Mouse (Mus musculus): ENCODE measurements around the gene Mgat4d.

DNA sequence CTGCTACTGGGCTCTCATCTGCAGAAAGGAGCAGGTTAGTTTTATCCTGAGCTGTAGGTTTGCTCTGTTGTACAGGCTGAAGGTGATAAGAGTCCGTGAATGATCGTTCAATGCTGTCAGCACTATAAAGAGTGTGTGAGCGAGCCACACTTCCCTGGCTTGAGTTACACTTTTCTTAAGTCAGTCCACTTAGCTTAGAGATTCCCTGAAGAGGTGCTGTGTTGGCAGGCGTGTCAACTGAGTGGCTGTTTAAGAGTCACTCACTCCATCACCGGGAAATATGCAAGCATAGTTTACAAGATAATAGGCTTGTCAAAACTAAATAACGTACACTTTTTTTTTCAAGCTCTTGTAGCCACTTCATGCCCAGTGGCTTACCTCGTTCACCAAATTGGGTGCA lies 78.7 kb downstream of the Mgat4d start:
- TF ChIP-seq CTCF (IDR thresholded peaks at IDR 0.05; ENCODE audit: low read depth) (no peak), EP300 (optimal IDR thresholded peaks at IDR 0.05) (no peak)

All from stomach, postnatal 0 days (tissue).